Mouse (Mus musculus) testis, postnatal 14 days (tissue): ENCODE measurements around the gene Gxylt1.
"Not testable (repeated sequence)": the region's sequence is repeated elsewhere in the genome, so short reads cannot be mapped to it uniquely, and the experiment has no call there.

Source experiments
- DNase-seq: peaks from one replicate; pipeline ENCODE4 v3.0.0; 2021; ENCODE audit warnings: low spot score

Gene Gxylt1

DNA sequence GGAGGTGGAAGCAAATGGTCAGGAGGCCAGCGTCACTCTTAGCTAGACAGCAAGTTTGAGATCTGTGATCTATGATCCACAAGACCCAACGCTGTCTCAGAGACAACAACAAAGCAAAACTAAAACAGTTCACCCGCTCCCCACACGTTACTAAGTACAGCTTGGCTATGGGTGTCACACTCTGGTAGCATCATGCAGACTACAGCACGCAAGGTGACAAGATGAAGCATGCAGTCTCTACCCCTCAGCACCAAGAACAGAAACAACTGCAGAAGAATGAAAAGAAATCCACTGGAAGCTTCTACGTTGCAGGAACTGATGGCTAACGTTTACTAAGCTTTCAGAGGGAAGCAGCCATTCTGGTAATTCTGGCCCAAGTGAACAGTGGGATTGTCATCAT lies 11.4 kb downstream of the Gxylt1 start:
- DNase-seq: no peak

DNA sequence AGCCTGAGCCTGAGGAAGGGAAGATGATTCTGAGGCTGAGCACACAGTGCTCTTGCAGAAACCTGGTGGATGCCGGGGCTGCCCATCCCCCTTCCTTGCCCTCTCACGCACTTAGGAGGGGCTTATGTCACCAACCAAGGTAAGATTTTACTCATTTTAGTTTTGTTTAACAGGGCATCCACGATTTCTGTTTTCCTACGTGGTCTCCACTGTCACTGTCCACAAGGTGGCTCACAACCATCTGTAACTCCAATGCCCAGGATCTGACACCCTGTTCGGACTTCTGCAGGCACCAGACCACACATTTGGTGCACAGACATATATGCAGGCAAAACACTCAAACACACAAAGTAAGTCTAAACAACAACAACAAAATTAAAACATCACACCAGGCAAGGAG lies 12.2 kb downstream of the Gxylt1 start:
- no peak for DNase-seq

DNA sequence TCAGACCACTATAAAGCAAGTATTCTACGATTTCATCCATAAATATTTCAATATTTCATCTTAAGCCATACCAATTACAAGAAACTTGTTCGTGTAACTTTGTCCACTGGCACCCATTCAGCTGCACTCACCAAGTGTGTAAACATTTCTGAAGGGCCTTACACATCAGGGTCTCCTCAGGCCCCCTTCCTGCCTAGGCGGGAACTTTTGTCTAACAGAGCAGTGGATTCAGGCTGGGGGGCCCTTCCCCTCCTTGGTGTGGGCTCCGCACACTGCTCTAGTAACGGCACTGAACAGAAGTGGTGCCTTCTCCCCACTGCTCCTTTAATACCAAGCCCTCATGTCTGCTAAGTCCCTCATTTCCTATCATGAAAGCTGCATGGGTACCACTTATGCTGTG lies 12.7 kb downstream of the Gxylt1 start:
- DNase-seq: no peak

DNA sequence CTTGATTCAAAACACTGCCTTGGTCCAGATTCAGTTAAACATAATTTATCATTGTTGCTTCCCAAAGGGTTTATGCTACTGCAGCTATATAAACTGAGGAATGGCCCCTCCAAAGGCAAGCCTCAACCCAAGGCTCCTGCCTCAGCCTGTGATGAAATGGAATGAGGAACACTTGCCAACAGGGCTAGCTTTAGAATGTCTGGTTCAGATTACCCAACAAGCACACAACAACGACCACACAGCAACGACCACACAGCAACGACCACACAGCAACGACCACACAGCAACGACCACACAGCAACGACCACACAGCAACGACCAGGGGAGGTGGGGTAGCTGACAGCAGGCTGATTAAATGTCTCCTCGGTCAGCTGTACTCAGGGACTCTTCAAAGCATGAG lies 15.0 kb downstream of the Gxylt1 start:
- no peak for DNase-seq

DNA sequence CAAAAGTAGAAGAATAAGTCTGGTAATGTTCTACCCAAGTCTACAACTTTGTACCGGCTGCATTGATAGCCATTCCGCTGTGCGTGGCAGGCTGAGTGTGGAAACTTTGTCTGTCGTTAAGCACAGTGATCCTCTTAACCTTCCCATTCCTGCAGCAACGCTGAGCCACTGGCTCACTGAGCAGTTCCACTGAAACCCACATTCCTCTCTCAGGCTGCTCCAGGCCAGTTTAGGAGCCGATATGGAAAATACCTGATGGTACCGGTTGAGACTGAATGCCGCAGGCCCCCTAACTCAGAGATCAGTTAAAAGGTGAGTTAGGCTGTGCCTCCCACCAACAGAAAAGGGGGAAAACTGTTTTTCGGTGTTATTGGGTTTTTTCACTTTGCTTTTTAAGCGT lies 19.7 kb downstream of the Gxylt1 start:
- no peak for DNase-seq

DNA sequence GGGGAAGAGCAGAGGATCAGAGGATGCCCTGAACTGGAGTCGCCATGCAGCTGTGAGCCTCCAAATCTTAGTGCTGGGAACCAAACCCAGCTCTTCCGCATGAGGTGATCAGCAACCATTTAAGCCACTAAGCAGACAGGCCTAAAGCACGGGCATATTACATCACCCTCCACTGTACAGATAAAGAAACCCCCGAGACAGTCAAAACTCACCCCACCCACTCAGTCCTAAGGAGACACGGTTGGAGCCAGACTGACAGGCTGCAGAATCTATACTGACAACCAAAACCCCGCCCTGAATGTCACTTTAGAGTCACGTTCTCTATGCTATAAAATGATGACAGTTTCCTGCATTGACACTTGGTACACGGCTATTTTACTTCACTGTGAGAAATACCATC lies 21.8 kb downstream of the Gxylt1 start:
- DNase-seq: no peak

DNA sequence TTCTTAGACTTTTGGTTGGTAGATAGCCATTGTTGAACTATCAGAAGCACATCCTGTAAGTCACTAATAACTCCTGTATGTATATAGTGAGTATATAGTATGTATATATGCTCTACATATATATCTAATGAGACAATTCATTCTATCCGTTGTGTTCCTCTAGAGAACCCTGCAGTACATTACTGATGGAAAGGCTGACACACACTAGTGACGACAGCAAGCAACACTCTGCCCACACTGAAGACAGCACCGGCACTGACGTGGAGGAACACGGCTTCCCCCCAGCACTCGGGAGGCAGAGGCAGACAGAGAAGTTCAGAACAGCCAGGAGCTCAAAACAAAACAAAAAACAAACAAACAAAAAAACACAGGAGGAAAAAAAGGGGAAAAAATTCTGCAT lies 22.6 kb downstream of the Gxylt1 start:
- DNase-seq: no peak

DNA sequence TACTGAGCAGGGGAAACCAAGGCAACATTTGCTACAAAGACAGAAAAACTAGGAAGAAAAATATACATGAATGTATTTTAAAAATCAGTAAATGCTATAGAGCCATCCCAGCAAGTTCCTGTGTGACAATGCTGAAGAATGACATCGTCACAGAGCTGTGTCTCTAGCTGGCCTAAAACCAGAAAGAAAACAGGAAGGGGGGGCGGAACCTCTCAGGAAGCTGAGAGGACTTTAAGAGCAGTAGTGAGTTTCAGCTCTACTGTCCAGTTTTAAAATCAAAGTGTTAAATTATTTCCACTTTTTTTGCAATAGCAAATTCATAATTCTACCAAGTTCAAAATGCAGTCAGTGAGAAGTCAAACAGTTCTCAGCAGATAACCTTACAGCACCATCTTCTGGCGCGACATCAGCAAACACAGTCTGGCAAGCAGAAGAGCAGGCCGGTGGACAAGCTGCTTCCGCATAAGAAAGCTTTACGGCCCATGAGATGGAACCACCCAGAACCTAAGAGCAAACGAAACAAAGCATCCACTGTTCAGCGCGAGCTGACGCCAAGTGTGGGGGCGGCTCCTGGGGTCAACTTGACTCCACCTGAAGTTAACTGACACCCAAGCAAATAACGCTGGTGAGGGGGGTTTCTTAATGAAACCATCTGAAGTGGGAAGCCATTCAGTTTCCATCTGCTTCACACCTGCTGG lies 23.3 kb downstream of the Gxylt1 start:
- DNase-seq: no peak

DNA sequence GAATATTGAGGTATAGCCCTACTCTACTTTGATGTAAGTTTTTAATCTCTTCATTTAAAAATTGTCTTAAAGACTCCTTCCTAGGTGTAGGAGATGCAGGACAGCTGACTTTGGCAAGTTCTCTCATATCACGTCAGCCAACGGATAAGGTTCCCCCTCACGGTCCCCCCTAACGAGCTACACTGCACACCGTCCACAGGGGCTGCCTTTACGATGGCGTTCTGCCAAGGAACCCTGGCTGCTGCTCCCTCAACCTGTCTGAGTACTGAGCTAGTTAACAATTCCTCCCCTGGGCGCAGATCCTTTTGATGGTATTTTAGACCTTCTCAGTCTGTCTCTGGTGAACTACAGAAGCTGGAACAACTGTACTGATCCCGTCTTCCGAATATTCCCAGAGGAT lies 31.8 kb downstream of the Gxylt1 start:
- no peak for DNase-seq

DNA sequence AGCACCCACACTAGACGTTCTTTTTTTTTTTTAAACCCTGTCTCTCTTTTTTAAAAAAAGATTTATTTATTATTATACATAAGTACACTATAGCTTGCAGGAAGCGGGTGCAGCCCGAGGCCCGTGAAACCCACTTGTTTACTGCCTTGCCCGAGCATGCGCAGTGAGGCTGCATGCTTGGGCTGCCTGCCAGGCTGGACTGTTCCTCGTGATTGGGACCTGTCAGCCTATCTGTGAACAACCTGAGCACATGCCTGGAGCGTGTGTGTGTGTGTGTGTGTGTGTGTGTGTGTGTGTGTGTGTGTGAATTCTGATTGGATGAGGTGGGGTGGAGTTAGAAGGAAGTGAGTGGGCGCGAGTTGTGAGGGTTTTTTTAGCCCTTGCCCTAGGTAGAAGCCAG lies 38.5 kb downstream of the Gxylt1 start:
- not testable (repeated sequence) for DNase-seq

DNA sequence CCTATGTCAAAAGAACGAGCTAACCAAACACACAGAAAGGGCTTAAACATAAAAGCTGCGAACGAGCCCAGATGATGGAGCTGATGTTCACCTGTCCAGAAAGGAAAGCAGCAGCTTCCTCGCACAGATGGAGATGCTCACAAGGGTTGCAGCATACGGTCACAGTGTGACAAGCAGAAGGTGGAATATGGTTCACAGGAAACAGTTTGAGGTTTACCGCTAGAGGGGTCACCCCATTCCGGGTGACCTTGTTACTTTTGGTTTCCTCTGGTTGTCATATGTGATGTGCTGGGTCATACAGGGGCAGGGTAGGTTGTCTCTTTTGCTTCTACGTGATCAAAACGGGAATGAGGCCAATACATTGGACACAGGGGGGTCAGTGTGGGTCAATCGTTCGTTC lies 46.0 kb downstream of the Gxylt1 start:
- no peak for DNase-seq

DNA sequence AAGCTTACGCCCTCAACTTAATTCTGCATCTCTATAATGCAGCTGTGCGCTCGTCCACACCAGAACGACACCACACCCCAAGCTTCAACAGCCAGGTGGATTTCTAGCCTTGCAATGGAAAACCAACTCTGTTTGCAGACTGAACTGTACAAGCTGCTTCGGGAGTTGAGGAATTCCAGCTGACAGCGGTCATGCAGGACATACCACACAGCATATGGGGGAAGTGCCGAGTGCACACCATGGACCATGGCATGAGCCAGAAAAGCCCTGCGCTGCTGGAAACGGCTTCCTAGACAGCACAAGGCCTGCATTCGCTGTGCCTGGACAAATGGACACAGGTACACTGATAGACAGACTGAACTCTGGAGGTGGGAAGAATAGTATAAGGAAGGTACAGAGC lies 46.6 kb downstream of the Gxylt1 start:
- no peak for DNase-seq

DNA sequence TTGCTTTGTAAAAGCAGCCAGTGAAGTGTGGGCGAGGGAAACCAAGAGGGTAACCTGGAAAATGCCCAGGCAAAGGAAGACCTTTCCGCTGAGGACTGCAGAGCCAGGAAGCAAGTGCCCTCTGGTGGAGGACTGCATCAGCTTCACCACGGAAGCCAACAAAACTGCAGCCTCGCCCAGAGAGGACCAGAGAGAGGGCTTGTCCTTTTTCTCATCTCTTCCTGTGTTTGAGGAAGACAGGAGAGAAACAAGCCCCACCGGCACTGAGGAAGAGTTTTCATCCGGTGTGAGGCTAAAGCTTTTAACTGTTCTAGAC lies 47.3 kb downstream of the Gxylt1 start:
- DNase-seq: no peak

DNA sequence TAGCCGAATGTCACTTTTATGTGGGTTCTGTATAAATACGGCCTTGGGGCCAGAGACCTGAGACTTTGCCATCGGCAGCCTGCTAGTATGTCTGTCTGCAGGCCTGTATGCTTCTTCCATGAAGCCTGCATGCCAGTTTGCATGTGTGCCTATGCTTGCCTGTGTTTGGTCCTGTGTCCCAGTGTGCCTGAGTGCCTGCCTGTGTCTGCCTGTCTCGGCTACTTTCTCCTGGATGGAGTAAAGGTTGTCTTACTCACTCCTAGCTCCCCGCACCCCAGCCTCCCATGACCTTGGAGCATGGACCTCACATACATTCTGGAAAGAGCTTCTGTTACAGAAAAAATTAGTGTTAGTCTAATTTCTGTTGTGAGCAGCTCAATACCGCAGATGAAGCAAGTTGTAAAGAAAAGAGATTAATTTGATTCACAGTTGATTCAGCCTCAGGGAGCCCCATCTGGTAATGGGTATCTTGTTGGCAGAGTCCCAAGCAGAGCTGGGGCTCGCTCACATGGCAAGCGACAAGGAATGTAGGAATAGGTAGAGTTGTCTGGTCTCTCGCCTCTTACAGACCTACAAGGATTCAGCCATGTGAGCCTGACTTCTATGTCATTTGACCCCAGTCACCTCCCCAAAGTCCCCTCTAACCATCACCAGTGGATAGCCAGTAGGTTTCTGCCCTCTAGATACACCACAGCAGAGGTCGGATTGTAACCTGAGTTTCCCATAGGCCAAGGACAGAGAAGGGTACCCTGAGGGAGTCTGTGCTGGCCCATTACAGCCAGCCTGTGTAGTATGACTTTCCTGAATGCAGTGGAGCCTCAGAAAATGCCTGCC lies 47.8 kb downstream of the Gxylt1 start:
- no peak for DNase-seq

DNA sequence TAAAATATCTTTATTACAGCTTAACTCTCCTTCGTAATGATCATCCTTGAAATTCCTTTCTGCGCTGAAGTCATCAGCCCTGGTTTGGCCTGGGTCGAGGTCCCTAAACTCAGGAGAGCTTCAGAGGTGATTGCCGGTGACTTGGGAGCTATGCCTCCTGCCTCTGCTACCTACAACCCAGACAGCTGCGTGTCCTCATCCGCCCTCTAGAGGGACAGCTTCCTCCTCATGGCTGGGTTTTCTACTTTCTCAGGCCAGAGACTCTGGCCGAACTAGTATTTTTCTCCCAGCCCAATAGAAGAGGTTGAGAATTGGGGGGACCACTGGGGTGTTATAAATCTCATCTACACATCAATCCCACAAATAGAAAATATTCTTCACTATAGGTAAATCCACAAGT lies 52.5 kb downstream of the Gxylt1 start:
- no peak for DNase-seq

DNA sequence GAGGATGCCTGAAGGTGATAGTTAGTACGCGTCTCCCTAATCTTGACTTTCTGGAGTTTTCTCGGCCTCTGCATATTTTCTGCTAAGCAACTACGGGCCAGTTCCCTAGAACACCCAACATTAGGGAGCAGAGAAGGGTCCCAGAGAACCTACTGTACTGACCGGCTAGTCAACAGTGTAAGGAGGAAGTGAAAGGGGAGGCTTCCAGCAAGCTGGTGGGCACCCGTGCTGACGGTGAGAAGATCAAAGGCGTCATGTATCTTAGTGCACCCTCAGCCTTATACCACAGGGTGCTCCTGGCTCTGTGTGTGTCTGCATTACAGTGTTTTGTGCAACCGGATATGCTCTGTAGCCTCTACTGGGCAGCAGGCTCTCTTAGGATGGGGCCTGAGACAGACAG lies 62.4 kb downstream of the Gxylt1 start:
- no peak for DNase-seq

DNA sequence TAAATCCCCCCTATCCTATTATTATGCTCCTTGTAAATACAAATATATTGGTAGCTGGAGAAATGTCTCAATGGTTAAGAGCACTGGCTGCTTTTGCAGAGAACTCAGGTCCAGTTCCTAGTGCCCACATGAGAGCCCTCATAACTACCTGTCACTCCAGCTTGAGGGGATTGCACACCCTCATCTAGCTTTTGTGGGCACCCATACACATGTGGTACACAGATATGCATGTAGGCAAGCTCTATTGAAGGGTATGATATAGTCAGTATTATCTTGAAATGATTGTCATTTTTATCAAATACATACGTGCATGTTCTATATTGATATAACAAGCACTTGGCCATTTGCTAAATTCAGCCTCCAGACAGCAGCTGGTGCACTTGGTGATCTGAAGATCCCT lies 70.1 kb downstream of the Gxylt1 start:
- no peak for DNase-seq

DNA sequence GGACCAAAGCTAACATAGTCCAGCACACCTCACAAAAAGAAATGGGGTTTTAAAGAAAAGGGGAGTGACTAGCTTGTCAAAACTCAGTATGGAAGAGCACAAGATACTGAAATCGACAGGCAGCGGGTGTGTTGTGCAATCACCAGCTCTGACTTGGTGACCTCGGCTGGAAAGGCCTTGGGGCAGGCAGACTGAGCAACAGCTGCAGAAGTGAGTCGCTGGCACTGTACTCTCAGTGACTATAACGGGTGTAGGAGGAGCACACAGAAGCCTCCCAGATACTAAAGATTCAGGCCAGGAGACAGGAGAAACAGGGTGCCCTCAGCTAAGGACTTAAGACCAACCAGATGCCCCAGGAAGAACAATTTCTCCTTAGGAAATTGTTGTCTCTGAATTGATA lies 73.0 kb downstream of the Gxylt1 start:
- DNase-seq: no peak

DNA sequence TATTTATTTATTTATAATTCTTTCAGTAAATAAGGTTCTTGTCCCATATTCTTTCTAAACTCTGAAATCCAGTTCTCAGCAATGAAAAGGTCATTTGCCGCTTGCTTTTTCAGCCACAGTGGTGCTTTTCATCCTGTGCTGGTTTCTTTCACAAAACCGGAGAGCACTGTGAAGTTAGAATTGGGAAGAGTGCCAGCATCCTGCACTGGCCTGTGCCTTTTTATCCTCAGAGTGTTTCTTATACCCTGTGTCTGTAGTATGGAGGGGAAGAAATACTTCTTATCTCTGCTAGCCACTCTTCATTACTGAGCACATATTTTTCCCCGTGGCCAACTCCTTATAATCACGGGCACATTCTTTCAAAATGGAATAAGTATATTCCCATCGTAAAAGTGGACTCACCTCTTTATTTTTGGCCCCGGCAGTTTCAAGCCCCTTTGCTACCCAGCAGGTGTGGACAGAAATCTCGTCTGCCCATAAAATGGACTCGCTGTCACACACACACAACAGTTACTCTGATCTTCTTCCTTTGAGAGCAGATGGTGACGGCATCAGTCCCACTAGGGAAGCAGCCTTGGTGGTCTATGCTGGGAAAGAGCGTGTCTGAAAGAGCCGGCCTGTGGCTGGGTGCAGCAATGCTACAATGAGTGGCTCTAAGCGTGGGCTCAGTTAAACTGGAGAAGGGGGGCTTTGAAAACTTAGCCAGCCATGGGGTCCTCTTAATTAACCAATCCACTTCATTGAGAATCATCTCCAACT lies 83.4 kb downstream of the Gxylt1 start:
- DNase-seq: no peak
